Mouse (Mus musculus): ENCODE data around the gene Ubxn7. TPM values are rescaled to one million over a fixed set of nuclear protein-coding genes. Genes with fewer than 3 reads are reported as not detected.
A peak's percentile ranks its signal among the peaks of the same experiment; 100 is the strongest.

Gene Ubxn7
- polyA plus RNA-seq, 1 experiment from 2014 or later, result 26.4 TPM

GRCm38 (mm10) chr16:32427506-32427905 lies 95.4 kb downstream of the Ubxn7 start:
- no peaks in the 10 kb centered on the region for H3K27me3 ChIP-seq (ENCODE audit: low read depth, poor library complexity, severe bottlenecking)
- H3K4me1 ChIP-seq, result peaks cover 14% of the 10 kb centered on the region
- H3K27ac ChIP-seq, result no peak overlapping the region
- no peak for DNase-seq (ENCODE audit: low spot score)
- no peaks in the 10 kb centered on the region for H3K9me3 ChIP-seq (replicated peaks)
- WGBS, result 79% methylated on average over 3 of the region's 3 CpGs
- H3K36me3 ChIP-seq, result 0 out of 2 replicates have a peak, but pooled peaks cover 3% of the 10 kb centered on the region
- no peak overlapping the region for H3K4me3 ChIP-seq

GRCm38 (mm10) chr16:32430474-32431046 lies 98.5 kb downstream of the Ubxn7 start, which contains the start of gene Pcyt1a:
Gene Pcyt1a (plus strand): TSS chr16:32430921.
- Histone ChIP-seq H3K27ac (peak within 1 kb of the TSS; percentile 93), H3K9me3 (replicated peaks) (no peaks in the 10 kb centered on the region), H3K4me1 (peaks cover 14% of the 10 kb centered on the region), H3K36me3 (0 out of 2 replicates have a peak, but pooled peaks cover 3% of the 10 kb centered on the region), H3K27me3 (ENCODE audit: low read depth, poor library complexity, severe bottlenecking) (no peaks in the 10 kb centered on the region), H3K4me3 (peak within 1 kb of the TSS; percentile 89)
- under 1% methylated on average over 54 of the region's 54 CpGs for WGBS
- DNase-seq (ENCODE audit: low spot score), result peak; percentile 95

GRCm38 (mm10) chr16:32431047-32431591 lies 99.1 kb downstream of the Ubxn7 start:
- no peak for DNase-seq (ENCODE audit: low spot score)
- H3K27me3 ChIP-seq (ENCODE audit: low read depth, poor library complexity, severe bottlenecking), result no peaks in the 10 kb centered on the region
- H3K9me3 ChIP-seq (replicated peaks), result no peaks in the 10 kb centered on the region
- H3K36me3 ChIP-seq, result 0 out of 2 replicates have a peak, but pooled peaks cover 3% of the 10 kb centered on the region
- H3K4me3 ChIP-seq, result peak overlapping the region; percentile 89
- peak overlapping the region; percentile 93 for H3K27ac ChIP-seq
- peaks cover 14% of the 10 kb centered on the region for H3K4me1 ChIP-seq
- WGBS, result 3% methylated on average over 28 of the region's 28 CpGs

GRCm38 (mm10) chr16:32431926-32432325 lies 99.9 kb downstream of the Ubxn7 start:
- H3K4me3 ChIP-seq, result peak overlapping the region; percentile 89; the same call in 1 of the 2 replicates
- H3K27me3 ChIP-seq (ENCODE audit: low read depth, poor library complexity, severe bottlenecking), result no peaks in the 10 kb centered on the region
- H3K36me3 ChIP-seq, result 0 out of 2 replicates have a peak, but pooled peaks cover 3% of the 10 kb centered on the region
- H3K4me1 ChIP-seq, result peaks cover 17% of the 10 kb centered on the region
- no peak overlapping the region for H3K27ac ChIP-seq
- no peak for DNase-seq (ENCODE audit: low spot score)
- 90% methylated on average over 1 of the region's 1 CpGs for WGBS
- no peaks in the 10 kb centered on the region for H3K9me3 ChIP-seq (replicated peaks)

- peaks cover 26% of the 10 kb centered on the region for H3K4me1 ChIP-seq
- H3K27ac ChIP-seq, result no peak overlapping the region
- no peak for DNase-seq (ENCODE audit: low spot score)
- H3K4me3 ChIP-seq, result no peak overlapping the region
- no peaks in the 10 kb centered on the region for H3K9me3 ChIP-seq (replicated peaks)
- no peaks in the 10 kb centered on the region for H3K27me3 ChIP-seq (ENCODE audit: low read depth, poor library complexity, severe bottlenecking)
- 84% methylated on average over 2 of the region's 2 CpGs for WGBS
- H3K36me3 ChIP-seq, result no peaks in the 10 kb centered on the region
Measured at GRCm38 (mm10) chr16:32433138-32433537, 101.1 kb downstream of the Ubxn7 start.

- WGBS, result 60% methylated on average over 6 of the region's 6 CpGs
- H3K27me3 ChIP-seq (ENCODE audit: low read depth, poor library complexity, severe bottlenecking), result no peaks in the 10 kb centered on the region
- no peaks in the 10 kb centered on the region for H3K9me3 ChIP-seq (replicated peaks)
- H3K27ac ChIP-seq, result no peak overlapping the region
- H3K36me3 ChIP-seq, result no peaks in the 10 kb centered on the region
- peaks cover 32% of the 10 kb centered on the region for H3K4me1 ChIP-seq
- no peak for DNase-seq (ENCODE audit: low spot score)
- no peak overlapping the region for H3K4me3 ChIP-seq
Measured at GRCm38 (mm10) chr16:32434066-32434465, 102.0 kb downstream of the Ubxn7 start.

GRCm38 (mm10) chr16:32434691-32435090 lies 102.6 kb downstream of the Ubxn7 start:
- Histone ChIP-seq H3K4me1 (peaks cover 31% of the 10 kb centered on the region), H3K27me3 (ENCODE audit: low read depth, poor library complexity, severe bottlenecking) (no peaks in the 10 kb centered on the region), H3K9me3 (replicated peaks) (no peaks in the 10 kb centered on the region), H3K36me3 (peaks cover under 1% of the 10 kb centered on the region; the same call in 1 of the 2 replicates), H3K4me3 (no peak overlapping the region), H3K27ac (no peak overlapping the region)
- DNase-seq (ENCODE audit: low spot score), result no peak

GRCm38 (mm10) chr16:32436657-32437056 lies 104.6 kb downstream of the Ubxn7 start:
- no peak for DNase-seq (ENCODE audit: low spot score)
- Histone ChIP-seq H3K4me1 (peaks cover 19% of the 10 kb centered on the region), H3K36me3 (peaks cover 15% of the 10 kb centered on the region; the same call in 1 of the 2 replicates), H3K4me3 (no peak overlapping the region), H3K9me3 (replicated peaks) (no peaks in the 10 kb centered on the region), H3K27ac (no peak overlapping the region), H3K27me3 (ENCODE audit: low read depth, poor library complexity, severe bottlenecking) (no peaks in the 10 kb centered on the region)
- 71% methylated on average over 1 of the region's 1 CpGs for WGBS

- no peaks in the 10 kb centered on the region for H3K27me3 ChIP-seq (ENCODE audit: low read depth, poor library complexity, severe bottlenecking)
- H3K36me3 ChIP-seq, result peaks cover 19% of the 10 kb centered on the region; the same call in 1 of the 2 replicates
- no peak overlapping the region for H3K27ac ChIP-seq
- no peak overlapping the region for H3K4me3 ChIP-seq
- no peaks in the 10 kb centered on the region for H3K9me3 ChIP-seq (replicated peaks)
- DNase-seq (ENCODE audit: low spot score), result no peak
- H3K4me1 ChIP-seq, result peaks cover 18% of the 10 kb centered on the region
- WGBS, result 95% methylated on average over 1 of the region's 1 CpGs
Measured at GRCm38 (mm10) chr16:32437266-32437665, 105.2 kb downstream of the Ubxn7 start.

- Histone ChIP-seq H3K9me3 (replicated peaks) (no peaks in the 10 kb centered on the region), H3K4me1 (peaks cover 18% of the 10 kb centered on the region), H3K4me3 (no peak overlapping the region), H3K27ac (no peak overlapping the region), H3K36me3 (peaks cover 22% of the 10 kb centered on the region; the same call in 1 of the 2 replicates), H3K27me3 (ENCODE audit: low read depth, poor library complexity, severe bottlenecking) (no peaks in the 10 kb centered on the region)
- DNase-seq (ENCODE audit: low spot score), result no peak
- 93% methylated on average over 3 of the region's 3 CpGs for WGBS
Measured at GRCm38 (mm10) chr16:32441432-32441831, 109.4 kb downstream of the Ubxn7 start.

Other genes starting within 250 kb of the Ubxn7 start
- 147 and 150 TPM in 2 replicates for gene Pigx, start 232.5 kb upstream of the Ubxn7 start, polyA plus RNA-seq (2016; fragmentation: Nextera tagmentation; extraction: Ambion mirVana)
- 36.6 and 39.5 TPM in 2 replicates for gene Cep19, start 232.5 kb upstream of the Ubxn7 start, polyA plus RNA-seq (2016; fragmentation: Nextera tagmentation; extraction: Ambion mirVana)
- 7.5 and 9.7 TPM in 2 replicates for gene Nrros, start 166.7 kb upstream of the Ubxn7 start, polyA plus RNA-seq (2016; fragmentation: Nextera tagmentation; extraction: Ambion mirVana)
- gene Bex6, start 152.4 kb upstream of the Ubxn7 start, polyA plus RNA-seq (2016; fragmentation: Nextera tagmentation; extraction: Ambion mirVana), result 0.25 and 0.26 TPM in 2 replicates
- 15.6 and 17.1 TPM in 2 replicates for gene Fbxo45, start 85.1 kb upstream of the Ubxn7 start, polyA plus RNA-seq (2016; fragmentation: Nextera tagmentation; extraction: Ambion mirVana)
- gene Wdr53, start 85.0 kb upstream of the Ubxn7 start, polyA plus RNA-seq (2016; fragmentation: Nextera tagmentation; extraction: Ambion mirVana), result 19.0 and 20.8 TPM in 2 replicates
- not detected in 2 replicates for gene Smco1, start 60.8 kb upstream of the Ubxn7 start, polyA plus RNA-seq (2016; fragmentation: Nextera tagmentation; extraction: Ambion mirVana)
- 30.5 and 34.7 TPM in 2 replicates for gene Rnf168, start 54.8 kb upstream of the Ubxn7 start, polyA plus RNA-seq (2016; fragmentation: Nextera tagmentation; extraction: Ambion mirVana)
- not detected in 2 replicates for gene Tm4sf19, start 68.2 kb downstream of the Ubxn7 start, polyA plus RNA-seq (2016; fragmentation: Nextera tagmentation; extraction: Ambion mirVana)
- 31.4 and 33.2 TPM in 2 replicates for gene Tctex1d2, start 87.4 kb downstream of the Ubxn7 start, polyA plus RNA-seq (2016; fragmentation: Nextera tagmentation; extraction: Ambion mirVana)
- gene Pcyt1a, start 98.7 kb downstream of the Ubxn7 start, polyA plus RNA-seq (2016; fragmentation: Nextera tagmentation; extraction: Ambion mirVana), result 38.6 and 41.4 TPM in 2 replicates
- 0.46 and 0.50 TPM in 2 replicates for gene Slc51a, start 155.6 kb downstream of the Ubxn7 start, polyA plus RNA-seq (2016; fragmentation: Nextera tagmentation; extraction: Ambion mirVana)
- gene Zdhhc19, start 164.0 kb downstream of the Ubxn7 start, polyA plus RNA-seq (2016; fragmentation: Nextera tagmentation; extraction: Ambion mirVana), result not detected in 2 replicates

Measured in limb, embryonic 10.5 days (tissue).